Mouse (Mus musculus) C2C12 (cell line): ENCODE results near the gene Spon1.

Experiments
- CTCF ChIP-seq: IDR thresholded peaks from one replicate; pipeline ENCODE4 v1.5.1; 2011; ENCODE audit not compliant: control insufficient read depth, insufficient read depth, insufficient read length
- MAX ChIP-seq: IDR thresholded peaks from one replicate; pipeline ENCODE4 v1.6.1; 2011; ENCODE audit warnings: mild to moderate bottlenecking, control low read depth

DNA sequence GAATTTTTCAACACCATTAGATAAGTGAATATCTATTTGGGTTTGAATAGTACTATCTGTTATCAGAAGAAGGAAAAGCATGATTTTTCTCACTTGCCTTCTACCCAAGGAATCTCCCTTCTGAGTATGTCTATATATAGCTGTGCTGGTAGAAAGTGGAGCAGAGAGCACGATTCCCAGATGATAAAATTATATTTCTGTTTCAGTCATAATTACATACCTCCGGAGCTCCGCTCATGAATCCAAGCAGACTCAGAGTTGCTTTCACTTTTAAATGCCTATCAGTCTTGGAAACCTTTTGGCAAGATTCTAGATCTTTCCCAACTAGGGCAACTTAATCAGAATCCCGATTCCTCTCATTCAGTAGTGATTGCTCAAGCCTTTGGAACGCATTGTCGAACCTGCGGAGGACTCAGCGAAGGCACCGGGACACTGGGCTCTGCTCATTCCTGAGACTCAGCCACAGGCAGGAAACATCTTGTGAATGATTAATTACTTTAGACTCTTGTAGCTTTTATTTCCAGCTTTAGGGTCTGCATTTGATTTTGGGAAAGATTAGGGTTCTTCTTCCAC lies 27.9 kb upstream of the Spon1 start:
- TF ChIP-seq CTCF (no peak), MAX (no peak)
